Mouse (Mus musculus): Measurements from ENCODE around the gene Drd3. TPM values are rescaled to one million over a fixed set of nuclear protein-coding genes. Genes with fewer than 3 reads are reported as not detected.

Gene Drd3
- total RNA-seq, 2 experiments from 2014 or later: 0.32 to 0.35 TPM

DNA sequence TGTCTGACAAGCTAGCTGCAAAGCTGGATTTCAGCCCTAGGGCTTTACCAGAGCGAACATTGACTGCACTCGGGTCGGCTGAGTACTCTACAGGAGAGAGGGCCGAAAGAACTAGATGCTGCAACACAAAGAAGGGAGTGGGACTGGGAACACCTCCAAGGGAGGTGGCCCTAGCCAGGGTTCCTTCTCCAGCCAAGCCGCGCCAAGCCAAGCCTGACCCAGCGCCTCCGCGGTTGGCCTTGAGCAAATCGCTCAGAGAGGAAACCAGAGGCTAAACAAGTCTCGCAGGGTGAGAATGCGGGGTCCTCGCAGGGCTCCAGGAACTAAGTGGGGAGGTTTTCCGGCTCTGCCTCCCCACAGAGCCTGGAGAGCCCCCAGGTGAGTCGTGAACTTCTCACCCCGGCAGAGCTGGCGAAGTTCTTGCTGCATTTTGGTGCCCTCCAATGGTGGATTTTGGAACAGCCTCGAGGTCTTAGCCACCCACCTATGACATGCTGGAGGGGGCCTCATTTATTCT is 48.0 kb downstream of the Drd3 start:
- DNase-seq: peak; percentile 66 to 71

DNA sequence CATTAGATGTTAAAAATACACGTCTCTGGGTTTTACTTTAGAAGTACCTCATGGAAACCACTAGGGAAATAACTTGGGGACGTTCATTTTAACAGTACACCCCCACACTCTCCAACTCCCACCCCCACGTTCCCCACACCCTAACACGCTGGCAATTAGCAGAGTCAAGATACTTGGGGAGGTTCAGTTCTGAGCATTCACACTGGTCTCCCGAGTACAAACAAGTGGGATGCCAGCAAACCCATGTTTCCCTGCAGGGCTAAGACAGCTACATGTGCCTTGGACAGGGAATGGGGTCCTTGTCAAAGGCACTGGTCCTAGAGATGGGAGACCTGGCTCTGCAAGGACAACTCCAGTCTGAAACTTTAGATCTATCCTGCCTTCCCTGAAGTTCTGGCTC is 48.6 kb downstream of the Drd3 start:
- DNase-seq: no peak

DNA sequence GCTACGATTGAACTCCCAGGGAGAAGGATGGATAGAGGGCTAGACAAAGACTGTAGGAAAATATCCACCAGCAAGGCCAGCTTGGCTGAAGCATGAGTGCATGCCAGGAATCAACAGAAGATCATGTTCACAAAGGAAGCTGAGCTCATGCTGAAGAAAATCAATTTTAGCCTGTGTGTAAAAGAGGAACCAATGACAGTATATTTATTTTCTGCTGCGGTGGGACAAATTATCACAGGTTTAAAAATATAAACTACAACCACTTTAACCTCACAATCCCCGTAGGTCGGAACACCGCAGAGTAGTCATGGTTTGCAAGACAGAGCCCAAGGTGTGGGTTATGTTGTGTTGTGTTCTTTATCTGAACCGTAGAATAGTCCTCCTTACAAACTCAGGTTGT is 50.5 kb downstream of the Drd3 start:
- no peak for DNase-seq

DNA sequence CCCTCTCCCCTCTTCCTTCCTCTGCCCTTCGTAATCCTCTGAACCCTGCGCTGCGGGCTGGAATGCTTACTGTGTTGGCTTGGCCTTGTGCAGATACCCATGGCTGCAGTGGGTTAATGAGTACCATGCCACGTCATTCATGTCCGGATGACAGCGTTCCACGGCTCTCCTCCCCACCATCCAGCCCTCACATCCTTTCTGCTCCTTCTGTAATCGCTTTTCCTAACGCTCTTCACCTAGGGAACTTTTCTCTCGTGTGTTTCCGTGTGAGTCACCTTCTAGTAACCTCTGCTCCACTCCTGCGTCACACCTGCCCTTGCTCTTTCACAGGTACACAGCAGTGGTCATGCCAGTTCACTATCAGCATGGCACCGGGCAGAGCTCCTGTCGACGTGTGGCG is 53.2 kb downstream of the Drd3 start:
- no peak for DNase-seq

DNA sequence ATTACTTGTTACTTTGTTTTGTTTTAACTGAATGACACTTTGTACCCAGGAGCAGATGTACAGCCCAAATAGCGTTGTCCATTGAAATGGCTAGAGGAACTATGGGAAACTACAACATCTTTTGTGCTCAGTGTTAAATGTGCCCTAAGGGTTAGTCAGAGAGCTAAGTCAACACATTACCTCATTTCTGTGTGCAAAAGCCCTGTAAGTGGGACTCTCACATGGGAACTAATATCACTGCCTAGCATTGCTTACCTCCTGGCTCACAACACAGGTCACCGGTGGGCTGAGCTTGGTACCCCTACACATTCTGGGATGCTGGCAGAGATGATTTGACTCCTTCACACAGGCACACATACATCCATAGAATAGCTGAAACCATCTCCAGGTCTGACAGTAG is 55.6 kb downstream of the Drd3 start:
- DNase-seq: no peak

DNA sequence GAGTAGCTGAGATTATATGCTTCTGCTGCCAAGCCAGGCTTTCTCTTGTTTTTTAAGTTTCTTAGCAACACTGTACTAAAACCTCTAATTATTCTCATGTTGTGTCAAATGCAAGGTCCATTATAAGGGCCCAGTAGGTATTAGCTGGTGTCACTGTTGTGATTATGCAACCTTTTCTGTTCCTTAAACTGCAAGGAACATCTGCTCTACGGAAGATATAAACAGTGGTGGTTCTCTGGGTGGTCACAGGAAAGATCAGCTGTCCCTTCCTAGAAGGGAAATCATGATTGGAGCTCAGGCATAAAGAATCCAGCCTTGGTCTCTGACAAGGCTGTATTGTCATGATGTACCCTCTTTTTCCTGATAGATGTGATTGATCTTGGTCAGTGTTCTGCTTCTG is 57.6 kb downstream of the Drd3 start:
- DNase-seq: no peak

DNA sequence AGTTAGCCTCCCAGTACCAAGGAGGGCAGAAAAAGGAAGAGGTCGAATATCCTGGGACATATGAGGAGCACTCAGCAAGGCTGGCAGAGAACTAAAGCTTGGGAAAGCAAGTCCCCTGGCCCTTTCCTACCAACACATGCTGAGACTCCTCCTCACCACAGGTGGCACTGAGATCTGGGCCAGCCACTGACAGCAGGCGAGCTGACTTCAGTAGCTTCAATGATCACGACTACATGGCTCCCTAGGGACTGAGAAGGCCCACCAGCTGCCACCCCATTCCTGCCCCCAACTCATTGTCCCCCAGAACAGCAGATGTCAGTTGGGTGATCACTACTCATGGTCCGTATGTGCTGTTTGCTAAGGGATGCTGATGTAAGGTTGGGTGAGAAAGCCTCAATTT is 60.8 kb downstream of the Drd3 start:
- DNase-seq: peak in 1 of 2 experiments; percentile 51

DNA sequence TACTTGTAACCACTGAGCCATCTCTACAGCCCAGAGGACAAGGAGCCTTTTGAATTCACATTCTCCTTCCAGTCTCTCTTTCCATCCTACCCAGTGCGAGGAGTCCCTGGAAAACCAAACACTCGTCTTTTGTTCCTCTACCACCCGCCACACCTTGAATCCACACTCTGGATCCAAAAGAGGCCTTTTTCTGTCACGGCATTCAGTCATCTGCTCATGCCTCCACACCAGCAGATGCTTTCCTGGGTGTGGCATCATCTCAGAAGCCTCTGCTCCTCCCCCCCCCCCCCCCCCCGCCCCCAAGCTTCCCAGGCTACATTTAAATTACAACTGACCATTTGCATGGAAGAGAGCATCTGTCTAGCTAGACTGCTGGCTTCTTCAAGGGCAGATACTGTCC is 62.5 kb downstream of the Drd3 start:
- no peak for DNase-seq

DNA sequence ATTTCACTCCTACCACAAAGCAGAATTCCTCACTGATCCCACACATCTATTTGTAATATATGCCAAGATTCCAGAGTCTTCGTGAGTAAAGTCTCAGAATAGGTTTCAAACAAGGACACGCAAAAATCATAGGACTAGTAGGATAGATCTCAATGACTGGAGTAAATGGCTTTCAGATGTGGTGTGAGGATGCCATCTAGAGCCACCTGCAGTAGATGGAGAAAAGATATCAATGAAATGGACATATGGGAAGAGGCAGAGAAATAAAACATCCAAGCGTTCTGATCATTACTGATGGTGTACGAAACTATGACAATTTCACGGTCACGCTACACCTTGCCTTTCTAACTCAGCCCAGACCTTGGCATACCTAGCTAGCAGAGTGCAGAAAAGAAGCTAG is 64.6 kb downstream of the Drd3 start:
- DNase-seq: no peak

DNA sequence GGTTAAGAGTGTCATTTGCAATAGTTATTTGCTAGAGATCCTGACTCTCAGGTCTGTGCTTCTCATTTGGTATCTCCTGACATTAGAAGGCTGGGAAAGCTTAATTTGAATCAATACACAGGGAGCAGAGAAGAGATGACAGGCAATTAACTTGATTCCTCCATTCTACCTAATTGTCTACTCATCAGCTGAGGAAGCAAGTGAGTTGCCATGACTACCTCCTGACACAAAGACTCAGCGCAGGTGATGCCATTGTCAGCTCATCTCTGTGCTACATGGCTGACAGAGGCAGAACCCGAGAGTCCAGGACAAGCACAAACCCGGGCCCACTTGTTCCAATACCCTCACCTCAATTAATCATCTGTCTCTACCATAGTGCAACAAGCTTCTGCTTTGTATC is 73.7 kb downstream of the Drd3 start:
- no peak for DNase-seq

DNA sequence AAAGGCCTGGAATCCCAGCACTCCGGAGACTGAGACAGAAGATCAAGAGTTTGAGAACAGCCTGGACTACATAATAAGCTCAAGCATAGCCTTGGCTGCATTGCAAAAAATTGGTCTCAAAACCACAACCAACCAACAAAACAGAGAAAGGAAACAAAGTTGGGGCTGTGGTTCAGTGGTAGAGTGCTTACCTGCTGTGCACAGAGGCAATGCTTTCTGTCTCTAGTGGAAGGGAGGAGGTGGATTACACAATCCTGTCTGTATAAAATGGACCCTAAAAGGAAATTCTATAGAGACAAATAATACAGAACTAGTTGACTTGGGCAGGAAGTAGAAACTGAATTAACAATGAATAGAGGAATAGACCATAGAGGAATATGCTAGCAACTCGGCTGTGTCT is 78.1 kb downstream of the Drd3 start:
- DNase-seq: no peak

DNA sequence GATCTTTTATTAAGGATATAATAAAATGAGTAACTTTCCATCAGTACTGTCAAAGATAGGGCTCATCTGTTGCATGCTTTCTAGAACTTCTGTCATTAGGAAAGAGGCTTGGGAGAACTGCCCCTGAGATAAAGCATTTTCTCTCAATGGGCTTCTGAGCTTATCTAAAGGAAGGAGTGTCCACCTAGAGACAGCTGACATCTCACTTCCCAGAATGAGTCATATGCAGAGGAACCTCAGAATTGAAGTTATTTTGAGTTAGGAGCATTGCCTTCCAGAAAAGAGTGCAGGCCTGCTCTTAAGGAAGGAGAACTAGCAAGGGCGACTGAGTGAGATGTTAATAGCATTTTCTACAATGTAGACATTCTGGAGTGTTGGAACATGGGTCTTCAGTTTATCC is 87.4 kb downstream of the Drd3 start:
- no peak for DNase-seq

DNA sequence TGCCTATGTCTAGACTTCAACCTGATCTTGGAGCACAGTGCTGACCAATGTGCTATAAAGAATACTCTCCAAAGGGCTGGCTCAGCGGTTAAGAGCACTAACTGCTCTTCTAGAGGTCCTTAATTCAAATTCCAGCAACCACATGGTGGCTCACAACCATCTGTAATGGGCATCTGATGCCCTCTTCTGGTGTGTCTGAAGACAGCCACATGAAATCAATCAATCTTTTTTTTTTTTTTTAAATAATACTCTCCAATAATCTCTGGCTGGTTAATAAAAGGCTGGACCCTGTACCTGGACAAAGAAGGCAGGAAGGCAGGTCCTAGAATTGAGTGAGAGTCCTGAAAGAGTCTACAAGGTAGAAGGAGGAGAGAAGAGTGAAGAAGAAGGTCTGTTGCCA is 96.0 kb downstream of the Drd3 start:
- no peak for DNase-seq

DNA sequence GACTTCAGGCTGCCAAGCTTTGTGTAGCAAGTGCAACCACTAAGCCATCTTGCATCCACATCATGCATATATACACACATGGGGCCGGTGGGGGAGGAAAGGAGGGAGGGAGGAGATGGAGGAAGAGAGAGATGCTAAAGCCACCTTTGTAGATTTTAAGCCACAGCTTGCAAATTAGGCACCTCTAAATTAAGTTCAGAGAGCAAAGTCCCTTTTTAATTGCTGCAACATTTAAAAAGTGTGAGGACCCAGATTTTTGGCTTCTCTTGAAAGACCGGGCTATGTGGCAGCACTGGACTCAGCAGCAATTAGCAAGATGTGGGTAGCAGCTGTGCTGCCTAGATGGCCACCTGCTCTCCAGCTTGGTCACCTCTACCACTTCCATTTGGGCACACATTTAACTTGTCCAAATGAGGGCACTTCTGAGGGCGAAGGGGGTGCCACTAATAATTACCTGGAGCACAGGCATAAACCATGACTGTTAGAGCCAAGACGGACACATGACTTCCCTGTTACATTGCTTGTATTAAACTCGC is 105.2 kb downstream of the Drd3 start:
- DNase-seq: no peak

DNA sequence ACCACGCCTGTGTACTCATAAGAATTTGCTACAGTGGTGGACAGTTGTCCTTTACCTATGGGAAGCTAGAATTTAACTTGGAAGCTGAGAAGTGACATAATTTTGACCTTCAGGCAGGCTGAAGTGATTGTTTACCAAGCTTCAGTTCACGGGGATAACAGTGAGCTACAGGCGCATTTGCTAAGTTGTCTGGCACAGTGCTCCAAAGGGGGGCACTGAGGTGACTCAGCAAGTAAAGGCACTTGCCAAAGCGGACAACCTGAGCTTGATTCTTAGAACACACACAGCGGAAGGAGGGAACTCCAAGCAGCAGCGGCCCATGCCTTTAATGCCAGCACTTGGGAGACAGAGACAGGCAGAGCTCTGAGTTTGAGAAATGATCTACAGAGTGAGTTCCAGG is 106.8 kb downstream of the Drd3 start:
- no peak for DNase-seq

DNA sequence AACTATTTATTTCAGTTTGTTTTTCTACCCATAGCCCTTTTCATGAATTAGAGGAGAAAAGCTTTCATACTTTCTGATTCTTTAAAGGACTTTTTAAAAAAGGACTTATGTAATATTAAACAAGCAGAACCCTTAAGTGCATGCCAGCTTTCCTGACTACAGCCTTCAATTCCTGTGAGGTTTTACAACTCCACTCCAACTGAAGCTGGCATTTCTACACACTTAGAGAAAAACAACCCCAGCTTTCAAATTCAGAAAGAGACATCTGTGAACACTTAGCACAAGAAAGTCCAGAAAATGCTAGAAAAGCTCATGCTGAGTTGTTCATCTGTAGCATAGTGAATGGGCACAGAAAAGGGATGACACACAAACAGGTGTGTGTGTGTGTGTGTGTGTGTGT is 116.0 kb downstream of the Drd3 start:
- no peak for DNase-seq

DNA sequence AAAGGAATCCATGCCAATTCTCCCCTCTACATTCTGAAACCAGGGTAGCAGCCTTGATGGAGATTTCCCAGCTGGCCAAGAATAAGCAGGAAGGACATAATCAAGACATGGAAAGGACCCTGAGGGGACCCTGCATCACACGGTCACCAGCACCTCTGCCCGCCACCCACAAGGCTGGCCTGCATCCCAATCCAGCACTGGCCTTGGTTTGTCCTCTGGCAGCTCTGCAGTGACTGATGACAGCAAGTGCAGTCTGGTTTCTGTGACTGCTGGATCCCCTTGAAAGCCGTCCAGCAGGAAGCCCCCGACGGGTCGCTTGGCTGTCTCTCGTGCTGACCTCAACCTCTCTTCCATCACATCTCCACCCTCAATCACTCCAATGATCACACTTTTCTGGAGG is 117.6 kb downstream of the Drd3 start:
- DNase-seq: no peak

Small RNA genes within 50 kb of the gene (microRNA-seq; reads per million reads assigned to microRNA genes)
- gene Gm25996: 0 reads per million in 2 experiments

Other genes with a start within 250 kb of the Drd3 start
- not detected for gene Tigit, start 89.9 kb upstream of the Drd3 start, total RNA-seq (2021)
- gene Ccdc191, start 135.8 kb downstream of the Drd3 start, total RNA-seq (2021): 1 to 10 TPM; 3.5 TPM
- gene Qtrt2, start 172.8 kb downstream of the Drd3 start, total RNA-seq (2021): 10 to 100 TPM; 36.2 to 38.3 TPM
- gene Zdhhc23, start 225.8 kb downstream of the Drd3 start, total RNA-seq (2021): 10 to 100 TPM; 47.1 to 47.3 TPM

All from layer of hippocampus, postnatal 36 days (tissue).